Mouse (Mus musculus): ENCODE measurements around the gene E030018B13Rik.

DNA sequence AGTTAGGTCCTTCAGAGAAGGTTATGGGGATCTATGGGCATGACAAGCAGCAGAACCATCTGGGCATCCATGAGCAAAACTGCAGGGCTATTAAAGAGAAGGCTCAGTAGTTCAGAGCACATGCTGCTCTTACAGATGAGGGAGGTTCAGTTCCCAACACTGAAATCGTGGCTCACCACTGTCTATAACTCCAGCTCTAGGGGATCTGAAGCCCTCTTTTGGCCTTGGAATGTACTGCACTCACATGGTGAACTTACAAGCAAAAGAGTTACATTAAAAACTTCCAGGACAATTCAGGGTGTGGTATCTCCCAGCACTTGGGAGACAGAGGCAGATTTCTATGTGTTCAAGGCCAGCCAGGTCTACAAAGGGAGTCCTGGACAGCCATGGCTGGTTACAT, 6.3 kb downstream of the E030018B13Rik start:
- TF ChIP-seq FLI1 (IDR thresholded peaks at IDR 0.05; ENCODE audit: low read length) (no peak), GATA1 (IDR thresholded peaks at IDR 0.05; ENCODE audit: borderline replicate concordance, low read length) (no peak)

Measured in megakaryocyte, embryonic 14.5 days (primary cell).